Comparison of ENCODE assay signal across 7 mouse cellular contexts in genomic region chrX:169975681-169976131, GRCm38 (mm10). TPM values are rescaled to one million over a fixed set of nuclear protein-coding genes. Genes with fewer than 3 reads are reported as not detected.
DNase-seq lines count a peak whose midpoint lies in the region; ATAC-seq and TF ChIP-seq lines count a peak whose summit lies in the region.
"Not testable (repeated sequence)": the region's sequence is repeated elsewhere in the genome, so short reads cannot be mapped to it uniquely, and the experiment has no call there.

No protein-coding gene starts in this region.

- 0 out of 2 replicates have a peak overlapping the region, but pooled peaks have one; percentile 1 for H3K27ac ChIP-seq in heart, embryonic 15.5 days
- H3K27ac ChIP-seq in kidney, postnatal 0 days; liver, embryonic 16.5 days (ENCODE audit: low read length): not testable (repeated sequence)

- not testable (repeated sequence) for H3K9me3 ChIP-seq in heart, embryonic 15.5 days (replicated peaks); kidney, postnatal 0 days (replicated peaks; ENCODE audit: low read length); liver, embryonic 16.5 days (replicated peaks; ENCODE audit: control insufficient read depth, low read length)

- H3K36me3 ChIP-seq in heart, embryonic 15.5 days; kidney, postnatal 0 days (ENCODE audit: insufficient read depth, low read length); liver, embryonic 16.5 days (ENCODE audit: control insufficient read depth, insufficient read depth): not testable (repeated sequence)

- not testable (repeated sequence) for H3K4me3 ChIP-seq in heart, embryonic 15.5 days; kidney, postnatal 0 days (replicated peaks; ENCODE audit: low read depth, low read length); liver, embryonic 16.5 days (ENCODE audit: low read depth, low read length)

- H3K9ac ChIP-seq in heart, embryonic 15.5 days; kidney, postnatal 0 days (ENCODE audit: low read depth, low read length); liver, embryonic 16.5 days (ENCODE audit: low read depth, low read length): not testable (repeated sequence)

- DNase-seq in ZHBTc4 (ENCODE audit: low read depth, low spot score): peak; percentile 15
- DNase-seq in gastrocnemius, adult 18-20 months (ENCODE audit: low spot score): peak; percentile 30
- DNase-seq in kidney, postnatal 0 days (ENCODE audit: low spot score): peak; percentile 70
- DNase-seq in ovary, adult 18-20 months (ENCODE audit: low spot score): peak; percentile 24

- 65% methylated on average over 3 of the region's 3 CpGs for WGBS in heart, embryonic 15.5 days
- 66% methylated on average over 3 of the region's 3 CpGs for WGBS in kidney, postnatal 0 days
- 55% methylated on average over 3 of the region's 3 CpGs for WGBS in liver, embryonic 16.5 days (ENCODE audit: insufficient replicate concordance)

- H3K4me2 ChIP-seq in heart, embryonic 15.5 days; kidney, postnatal 0 days (ENCODE audit: low read length); liver, embryonic 16.5 days (ENCODE audit: low read depth, low read length): not testable (repeated sequence)

- not testable (repeated sequence) for H3K27me3 ChIP-seq in heart, embryonic 15.5 days; kidney, postnatal 0 days (ENCODE audit: insufficient read depth, low read length); liver, embryonic 16.5 days (ENCODE audit: control insufficient read depth, insufficient read depth, low read depth, low read length)

- peak; percentile 2 for ATAC-seq in common myeloid progenitor, adult 5-6 weeks (replicated peaks; ENCODE audit: low read depth, poor library complexity, severe bottlenecking)
- peak; percentile 37; the same call in 1 of the 2 replicates for ATAC-seq in heart, embryonic 15.5 days (replicated peaks; ENCODE audit: insufficient number of reproducible peaks, insufficient read depth, low FRiP score, low read depth)
- not testable (repeated sequence) for ATAC-seq in kidney, postnatal 0 days (replicated peaks; ENCODE audit: low FRiP score, low read depth)
- peak; percentile 17; the same call in 1 of the 2 replicates for ATAC-seq in liver, embryonic 16.5 days (ENCODE audit: low read depth)

- not testable (repeated sequence) for TF ChIP-seq CTCF in kidney, postnatal 0 days (IDR thresholded peaks at IDR 0.05; ENCODE audit: low read depth)

- H3K4me1 ChIP-seq in heart, embryonic 15.5 days (replicated peaks); kidney, postnatal 0 days (replicated peaks; ENCODE audit: insufficient read depth, low read length); liver, embryonic 16.5 days (ENCODE audit: control insufficient read depth, low read depth, low read length): not testable (repeated sequence)

RNA-seq across cellular contexts. Expression of gene Gm21887, which starts 33.8 kb away (rescaled TPM):
- total RNA-seq in common myeloid progenitor, adult 5-6 weeks (2017): 108 and 116 TPM in 2 replicates
- 10 to 100 TPM; 18.0 to 35.3 TPM for total RNA-seq in gastrocnemius, adult 18-20 months (2021)
- 122 and 155 TPM in 2 replicates for polyA plus RNA-seq in heart, embryonic 15.5 days (2015; fragmentation: Nextera tagmentation; extraction: Ambion mirVana)
- polyA plus RNA-seq in kidney, postnatal 0 days (2015; fragmentation: Nextera tagmentation; extraction: Ambion mirVana): 41.1 and 106 TPM in 2 replicates
- 58.5 and 73.3 TPM in 2 replicates for polyA plus RNA-seq in liver, embryonic 16.5 days (2015; fragmentation: Nextera tagmentation; extraction: Ambion mirVana)

Comparison
In these comparisons a context has a peak if more than half of its experiments do, and no peak if none do; other contexts are left out.
1. DNase-seq: peak in every context shown above with its lines; median percentile 70 in kidney, postnatal 0 days; 30 in gastrocnemius, adult 18-20 months; 24 in ovary, adult 18-20 months; 15 in ZHBTc4.